Mouse (Mus musculus): ENCODE results near the gene Sh3kbp1.

- TF ChIP-seq EP300 (IDR thresholded peaks at IDR 0.05; ENCODE audit: low read depth) (no peak), CTCF (IDR thresholded peaks at IDR 0.05; ENCODE audit: low read depth) (no peak)
These were observed 276.3 kb downstream of the Sh3kbp1 start for GRCm38 (mm10) chrX:159903421-159903820.
